Mouse (Mus musculus) adrenal gland, adult 8-10 months (tissue): ENCODE results near the gene Gm20388. TPM values are rescaled to one million over a fixed set of nuclear protein-coding genes. Genes with fewer than 3 reads are reported as not detected.

Experiments used
- DNase-seq: peaks from one replicate; pipeline ENCODE4 v3.0.0; 2022
- total RNA-seq, 4 experiments: library from RNA; stranded (reverse); gene quantifications; 2 replicates each; pipeline ENCODE4 v1.2.4; 2022

Gm20388 gene
- total RNA-seq, 4 experiments from 2014 or later, result 1.7 to 16.9 (median 5.8) TPM

DNA sequence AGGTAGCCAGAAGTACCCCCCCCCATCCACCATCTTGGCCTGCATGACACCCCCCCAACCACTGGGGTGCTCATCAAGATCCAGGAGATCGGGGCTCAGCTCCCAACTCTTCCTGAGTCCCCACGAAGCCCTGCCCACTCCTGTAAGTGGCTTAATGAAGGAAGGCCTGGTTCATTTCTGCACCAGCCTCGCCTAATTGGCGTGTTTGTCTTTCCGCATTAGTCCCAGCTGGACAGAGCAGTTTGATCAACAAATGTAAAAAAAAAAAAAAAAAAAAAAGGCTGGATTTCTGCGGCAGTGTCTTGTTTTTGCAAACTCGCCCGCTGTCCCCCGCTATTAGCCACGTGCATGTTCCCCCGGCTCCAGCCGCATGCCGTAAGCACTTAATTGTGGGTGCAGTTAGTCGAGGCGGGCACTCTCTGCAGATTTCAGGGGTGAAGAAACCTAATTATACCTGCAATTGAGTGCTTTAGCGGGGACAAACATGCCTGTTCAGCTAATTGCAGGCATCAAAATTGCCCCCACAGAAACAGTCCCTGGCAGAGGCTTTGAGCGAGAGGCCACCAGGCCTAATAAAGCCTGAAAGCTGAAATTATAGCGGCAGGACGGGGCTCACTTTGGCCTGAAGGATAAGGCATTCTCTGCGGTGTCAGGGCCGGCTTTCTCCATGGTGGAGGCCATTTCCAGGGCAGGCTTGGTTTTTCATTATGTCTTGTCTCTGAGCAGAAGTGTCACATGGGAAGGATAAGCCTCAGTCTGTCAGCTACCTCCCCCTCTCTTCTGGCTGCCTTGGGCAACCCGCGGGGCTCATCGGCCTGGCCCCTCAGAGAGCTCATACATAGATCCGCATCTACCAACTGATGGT lies 566.3 kb downstream of the Gm20388 start:
- no peak for DNase-seq

DNA sequence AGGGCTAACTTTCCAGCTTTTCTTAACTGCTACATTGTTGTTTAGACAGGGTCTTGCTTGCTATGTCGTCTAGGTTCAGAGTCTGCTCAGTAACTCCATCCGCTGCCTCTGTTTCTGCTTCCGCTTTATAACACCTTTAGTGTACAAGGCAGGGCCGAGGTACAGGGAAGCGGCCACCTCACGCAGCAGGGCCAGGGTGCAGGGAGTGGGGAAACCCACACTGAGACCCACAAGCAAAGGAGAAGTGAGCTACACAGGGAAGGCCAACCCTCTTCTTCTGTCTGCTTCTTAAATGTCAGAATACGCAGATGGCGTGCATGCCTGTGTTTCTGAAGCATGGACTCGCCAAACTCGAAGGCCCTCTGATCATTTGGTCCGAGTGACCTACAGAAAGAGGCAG lies 568.1 kb downstream of the Gm20388 start:
- no peak for DNase-seq

DNA sequence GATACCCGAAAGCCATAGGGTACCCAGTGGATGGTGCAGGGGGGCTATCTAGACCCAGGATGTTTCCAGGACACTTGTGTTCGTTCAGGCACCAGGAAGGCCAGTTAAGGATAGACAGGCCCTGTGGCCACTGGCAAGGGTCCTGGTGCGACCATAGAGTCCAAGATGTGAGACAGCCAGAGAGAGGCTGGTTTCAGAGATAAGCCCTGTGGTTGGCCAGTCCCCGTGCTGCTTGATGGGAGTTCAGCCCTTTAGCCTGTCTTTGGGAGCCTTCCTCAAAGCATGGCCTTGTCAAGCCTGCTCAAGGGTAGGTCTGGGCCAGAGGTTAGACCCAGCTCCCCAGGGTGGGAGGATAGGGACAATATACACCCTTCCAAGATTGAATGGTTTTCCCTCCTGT lies 569.0 kb downstream of the Gm20388 start:
- no peak for DNase-seq

DNA sequence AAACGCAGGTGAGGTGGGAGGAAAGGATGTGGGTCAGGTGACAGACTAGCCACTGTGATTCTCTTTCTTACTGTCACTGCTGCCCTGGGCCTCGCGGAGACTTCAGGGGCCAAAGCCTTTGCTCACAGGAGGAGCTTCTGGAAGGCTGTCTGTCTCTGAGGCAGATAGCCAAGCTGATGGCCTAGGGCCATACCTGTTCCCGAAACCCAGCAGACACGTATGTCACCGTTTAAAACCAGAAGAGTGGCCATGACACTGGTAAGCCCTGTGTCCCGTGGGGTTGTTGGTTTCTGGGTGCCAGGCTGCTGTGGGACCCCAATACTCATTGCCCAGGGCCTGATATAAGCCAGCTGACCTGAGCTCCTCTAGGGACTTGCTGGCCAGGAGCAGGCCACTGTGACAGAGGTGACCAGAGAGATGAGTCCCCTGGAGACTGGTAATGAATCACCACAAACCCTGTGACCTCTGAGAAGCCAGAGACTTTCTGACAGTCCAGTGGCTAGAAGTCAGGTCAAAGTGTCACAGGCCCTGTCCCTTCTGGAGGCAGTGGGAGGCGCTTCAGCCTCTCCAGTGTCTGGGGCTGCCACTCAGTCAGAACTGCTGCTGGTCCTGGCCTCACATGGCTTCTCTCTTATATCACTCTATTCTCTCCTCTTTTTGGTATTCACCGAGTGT lies 571.5 kb downstream of the Gm20388 start:
- no peak for DNase-seq

DNA sequence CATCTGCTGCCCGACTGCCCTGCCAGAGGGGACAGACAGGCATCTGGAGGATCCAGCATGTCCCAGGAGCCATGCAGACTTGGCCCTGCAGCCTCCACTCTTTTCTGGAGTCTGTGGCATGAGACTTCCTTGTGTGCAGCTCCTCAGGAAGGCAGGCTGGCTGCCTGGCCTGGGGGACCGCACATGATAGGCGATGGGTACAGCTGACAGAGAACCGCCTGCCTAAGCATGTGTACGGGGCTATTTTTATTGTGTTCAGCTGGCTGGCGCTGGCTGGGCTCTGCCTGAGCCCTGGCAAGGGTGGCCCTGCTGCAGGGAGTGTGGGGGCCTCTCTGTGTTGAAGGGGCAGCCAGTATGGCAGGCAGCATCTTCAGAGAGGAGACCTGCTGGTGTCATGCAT lies 573.8 kb downstream of the Gm20388 start:
- no peak for DNase-seq

DNA sequence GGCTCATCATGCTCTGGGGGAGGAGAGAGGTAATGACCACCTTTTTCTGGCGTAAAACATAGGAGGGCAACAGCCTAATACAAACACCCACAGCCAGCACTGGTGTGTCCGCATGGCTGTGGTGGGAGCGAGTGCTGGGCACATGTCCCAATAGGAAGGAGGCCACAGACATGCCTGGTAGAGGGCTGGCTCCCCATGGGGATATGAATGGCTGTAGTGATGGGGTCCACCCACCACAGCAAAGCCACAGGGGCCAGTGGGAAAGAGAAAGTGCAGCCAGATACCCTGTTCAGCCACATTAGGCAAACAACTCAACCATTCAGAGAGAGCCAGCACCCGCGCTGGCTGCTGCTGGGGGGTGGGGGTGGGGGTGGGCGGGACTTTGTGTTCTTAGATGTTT lies 574.5 kb downstream of the Gm20388 start:
- DNase-seq, result no peak

DNA sequence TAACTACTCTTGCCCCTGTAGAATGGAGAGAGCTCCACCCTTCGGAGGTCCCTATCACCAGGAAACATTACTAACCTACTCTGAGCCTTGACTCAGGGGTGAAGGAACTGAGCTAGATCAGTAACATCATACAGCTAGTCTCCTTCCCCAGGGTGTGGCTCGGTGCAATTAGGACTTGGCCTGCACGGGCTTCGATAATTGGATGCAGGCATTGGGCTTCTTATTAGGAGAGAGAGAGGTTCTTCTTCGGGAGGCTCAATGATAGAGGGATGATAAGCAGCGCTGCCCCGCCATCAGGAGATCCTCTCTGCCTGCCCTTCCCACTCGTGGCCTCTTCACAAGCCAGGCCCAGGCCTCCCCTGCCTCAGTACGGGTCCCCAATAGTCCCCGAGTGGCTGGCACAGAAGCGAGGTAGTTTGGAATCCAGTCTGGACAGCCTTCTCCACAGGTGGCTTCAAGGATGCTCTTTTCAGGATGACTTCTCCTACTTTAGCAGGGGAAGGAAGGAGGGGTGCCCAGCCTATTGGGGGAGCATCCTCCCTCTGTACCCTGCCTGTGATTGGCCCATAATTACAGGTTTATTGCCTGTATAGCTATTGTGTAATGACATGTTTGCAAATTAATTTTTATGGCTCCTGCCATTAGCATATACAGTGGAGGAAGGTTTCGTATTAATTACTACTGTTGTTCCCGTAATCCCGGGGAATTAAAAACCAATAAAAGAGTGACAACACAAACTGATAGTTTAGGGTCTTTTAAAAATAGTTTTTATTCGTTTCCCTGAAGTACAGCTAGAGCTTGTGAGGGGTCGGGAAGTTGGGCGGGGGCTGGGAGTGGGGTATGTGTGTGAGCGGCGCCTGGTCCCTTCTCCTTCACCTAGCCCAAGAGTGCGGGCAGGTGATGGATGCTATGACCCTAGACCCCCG lies 575.2 kb downstream of the Gm20388 start:
- no peak for DNase-seq

DNA sequence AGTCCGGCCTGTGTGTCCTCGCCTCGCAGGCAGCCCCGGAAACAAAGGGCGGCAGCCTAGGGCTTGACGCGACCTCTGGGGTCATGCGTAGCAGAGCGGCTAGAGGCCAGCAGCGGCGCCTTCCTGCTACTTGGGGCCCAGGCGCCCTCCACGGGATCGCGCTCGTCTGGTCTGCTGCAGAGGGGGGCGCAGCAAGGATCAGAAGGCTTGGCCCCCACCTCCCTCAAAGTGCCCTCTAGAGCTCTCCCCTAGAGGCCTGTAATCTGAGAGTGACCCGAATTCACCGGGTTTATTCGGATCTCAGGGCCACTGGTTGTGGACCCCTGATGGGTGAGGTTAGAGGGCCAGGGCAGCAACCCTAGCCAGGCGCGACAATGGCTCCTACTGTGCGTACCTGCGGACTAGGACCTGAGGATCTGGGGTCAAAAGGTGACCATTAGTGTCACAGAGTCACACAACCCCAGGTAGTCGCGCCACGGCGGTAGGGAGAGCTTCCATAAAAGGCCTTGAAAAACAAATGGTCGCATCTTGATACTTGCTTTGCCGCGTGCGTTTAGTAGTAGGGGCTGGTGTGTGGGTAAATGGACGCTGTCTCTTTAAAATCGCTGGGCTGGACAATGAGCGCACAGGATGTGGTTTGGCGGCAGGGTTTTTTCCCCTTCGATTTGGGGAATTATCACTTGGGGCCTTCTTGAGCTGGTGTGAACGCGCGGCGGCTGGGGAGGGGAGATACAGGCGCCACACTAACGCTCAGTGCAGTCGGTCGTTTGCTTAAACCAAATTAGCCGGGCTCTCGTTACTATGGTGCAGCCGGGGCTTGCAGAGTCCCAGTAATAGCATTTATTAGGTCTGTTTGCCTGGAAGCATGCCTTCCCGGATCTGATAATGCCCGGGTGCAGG lies 576.1 kb downstream of the Gm20388 start:
- no peak for DNase-seq

DNA sequence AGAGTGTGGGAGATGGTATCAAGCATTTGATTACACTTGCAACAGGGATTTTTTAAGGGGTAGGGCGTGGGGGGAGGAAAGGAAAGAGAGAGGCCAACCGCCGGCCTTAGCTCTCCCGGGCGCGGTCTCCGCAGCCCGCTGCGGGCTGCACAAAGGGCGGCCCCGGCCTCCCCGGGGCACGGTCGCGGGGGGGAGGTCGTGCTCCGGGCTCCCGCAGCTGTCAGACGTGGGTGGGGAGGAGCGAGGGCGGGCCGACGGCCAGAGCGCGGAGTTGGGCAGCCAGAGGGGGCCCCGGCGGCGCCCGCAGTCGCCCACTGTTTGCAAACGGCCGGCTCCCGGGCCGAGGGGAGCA lies 576.7 kb downstream of the Gm20388 start:
- DNase-seq, result no peak

DNA sequence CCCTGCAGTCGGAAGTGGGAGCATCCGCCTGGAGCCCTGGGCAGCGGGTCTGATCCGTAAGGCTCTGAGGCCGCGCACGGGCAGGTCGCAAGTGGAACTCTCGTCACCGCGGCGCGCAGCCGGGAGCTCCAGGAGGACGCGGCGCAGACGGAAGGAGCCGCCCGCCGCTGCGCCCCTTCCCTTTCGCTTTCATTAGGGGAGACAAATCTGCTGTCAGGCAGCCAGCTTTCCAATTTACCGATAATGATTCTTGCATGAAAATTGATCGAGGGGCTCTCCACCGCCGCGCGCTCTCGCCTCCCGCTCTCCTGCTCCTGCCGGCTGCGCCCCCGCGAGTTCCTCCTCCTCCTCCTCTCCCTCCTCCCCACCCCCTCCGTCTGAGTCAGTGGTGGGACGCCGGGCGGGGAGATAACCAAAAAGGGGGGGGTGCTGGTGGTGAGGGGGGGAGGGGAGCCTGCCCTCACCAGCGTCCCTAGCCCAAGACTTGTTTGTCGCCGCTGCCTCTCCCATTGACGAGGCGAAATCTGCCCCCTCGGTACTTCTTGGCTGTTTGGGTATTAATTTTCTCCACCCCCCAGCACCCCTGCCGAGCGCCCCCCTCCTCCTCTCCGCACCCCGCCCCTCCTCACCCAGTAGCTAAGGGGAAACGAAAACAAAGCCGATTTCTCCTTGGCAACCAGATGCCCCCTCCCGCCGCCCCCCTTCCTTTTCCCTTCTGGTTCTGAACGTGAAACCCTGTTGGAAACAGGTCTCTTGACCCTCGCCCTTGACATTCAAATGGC lies 577.3 kb downstream of the Gm20388 start:
- no peak for DNase-seq

DNA sequence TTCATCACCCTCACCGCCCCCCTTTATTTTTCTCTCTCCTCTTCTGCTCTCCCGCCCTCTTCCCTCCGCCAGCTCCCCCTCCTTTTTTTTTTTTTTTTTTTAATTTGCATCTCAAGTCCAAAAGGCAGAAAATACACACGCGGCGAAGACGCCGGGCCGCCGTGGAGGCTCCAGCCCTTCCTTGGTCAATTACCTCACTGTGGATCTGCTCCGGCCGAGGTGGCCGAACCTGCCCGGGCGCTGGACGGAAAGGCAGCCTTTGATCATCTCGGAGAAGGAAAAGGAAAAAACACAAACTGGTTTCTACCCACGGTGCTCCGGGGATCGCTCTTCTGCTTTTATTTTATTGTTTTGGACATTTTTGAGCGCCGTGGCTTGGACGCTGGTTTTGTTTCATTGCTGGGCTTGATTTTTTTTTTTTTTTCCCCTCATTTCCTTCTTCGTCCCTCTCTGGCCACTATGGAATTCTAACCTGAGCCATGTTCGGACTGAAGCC lies 578.0 kb downstream of the Gm20388 start:
- no peak for DNase-seq

DNA sequence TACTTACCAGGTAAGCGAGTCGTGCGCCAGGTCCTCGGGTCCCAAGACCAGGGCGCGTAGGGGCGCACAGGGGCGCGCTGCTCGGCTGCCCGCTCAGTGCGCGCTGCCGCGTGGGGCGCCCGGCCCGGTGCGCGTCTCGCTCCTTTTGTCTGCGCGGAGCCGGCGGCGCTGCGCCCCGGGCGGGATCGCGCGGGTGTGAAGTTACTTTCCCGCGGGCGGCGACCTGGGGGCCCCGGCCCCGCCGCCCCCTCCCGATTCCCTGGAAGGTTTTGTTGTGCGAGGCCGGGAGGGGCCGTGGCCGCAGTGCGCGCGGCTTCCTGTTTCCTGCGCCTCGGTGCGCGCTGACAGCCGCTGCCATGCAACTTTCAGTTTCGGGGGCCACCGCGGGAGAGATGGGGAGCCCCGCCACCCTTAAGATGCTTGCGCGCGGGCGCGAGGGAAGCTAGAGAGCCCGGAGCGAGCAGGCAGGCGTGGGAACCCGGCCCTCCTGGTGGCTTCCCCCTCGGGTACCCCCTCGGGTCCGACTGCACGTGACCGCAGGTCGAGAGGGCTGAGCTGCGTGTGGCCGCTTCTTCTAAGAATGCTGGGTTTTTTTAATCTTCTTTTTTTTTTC lies 578.6 kb downstream of the Gm20388 start:
- no peak for DNase-seq

DNA sequence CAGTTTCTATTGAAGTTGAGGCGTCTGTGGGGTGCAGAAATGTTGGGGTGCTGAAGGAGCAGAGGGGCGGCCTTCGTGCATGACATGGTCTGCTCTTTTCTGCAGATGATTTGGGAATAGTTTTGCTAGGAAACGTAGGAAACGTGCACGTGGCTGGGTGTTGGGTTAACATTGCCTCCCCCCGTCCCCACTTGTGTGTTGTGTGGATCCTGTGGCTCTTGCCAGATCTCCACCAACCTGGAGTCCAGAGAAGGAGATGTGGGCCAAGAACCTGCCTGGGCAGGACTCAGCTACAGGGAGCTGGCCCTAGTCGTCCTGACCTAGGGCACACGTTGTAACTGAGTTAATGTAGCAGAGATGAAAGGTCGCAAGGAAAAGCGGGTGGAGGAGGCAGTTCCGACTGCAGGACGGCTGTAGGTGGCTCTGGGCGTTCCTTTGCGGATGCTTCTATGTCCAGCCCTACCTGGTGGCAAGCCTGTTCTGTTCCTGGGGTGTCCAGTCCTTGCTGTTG lies 579.2 kb downstream of the Gm20388 start:
- no peak for DNase-seq

DNA sequence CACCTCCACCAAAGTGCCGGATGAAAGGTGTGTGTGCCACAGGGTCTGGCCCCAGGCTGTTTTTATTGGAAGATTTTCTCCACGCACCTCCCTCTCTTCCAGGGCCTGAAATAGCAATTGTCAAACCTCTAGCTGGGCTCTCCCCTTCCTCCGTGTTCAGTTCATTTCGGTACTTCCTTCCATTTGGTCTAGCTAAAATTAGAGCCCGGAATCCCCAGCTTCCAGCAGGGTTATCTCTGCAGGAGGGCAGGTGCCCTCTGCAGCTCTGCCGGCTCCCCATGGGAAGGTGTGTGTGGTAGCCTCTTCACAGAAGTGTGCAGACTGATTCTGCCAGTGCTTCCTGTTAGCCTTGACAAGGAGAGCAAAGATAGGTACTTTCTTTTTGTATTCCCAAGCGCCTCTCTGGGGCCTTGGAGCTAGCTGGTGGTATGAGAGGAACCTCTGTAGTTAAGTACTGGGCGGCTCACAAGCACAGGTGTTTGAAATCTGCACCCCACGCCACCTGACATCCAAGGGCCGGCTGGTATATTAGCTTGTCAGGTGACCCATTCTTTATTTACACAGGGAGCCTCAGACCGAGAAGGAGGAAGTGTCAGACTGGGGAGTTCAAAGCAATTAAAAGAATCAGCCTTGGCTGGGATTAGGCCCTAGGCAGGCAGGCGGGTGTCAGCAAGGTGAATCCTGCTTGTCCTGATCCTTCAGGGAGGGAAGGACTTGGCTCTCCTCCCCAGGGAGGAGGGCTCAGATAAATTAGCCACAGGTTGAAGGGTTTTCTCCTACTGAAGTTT lies 579.9 kb downstream of the Gm20388 start:
- no peak for DNase-seq

DNA sequence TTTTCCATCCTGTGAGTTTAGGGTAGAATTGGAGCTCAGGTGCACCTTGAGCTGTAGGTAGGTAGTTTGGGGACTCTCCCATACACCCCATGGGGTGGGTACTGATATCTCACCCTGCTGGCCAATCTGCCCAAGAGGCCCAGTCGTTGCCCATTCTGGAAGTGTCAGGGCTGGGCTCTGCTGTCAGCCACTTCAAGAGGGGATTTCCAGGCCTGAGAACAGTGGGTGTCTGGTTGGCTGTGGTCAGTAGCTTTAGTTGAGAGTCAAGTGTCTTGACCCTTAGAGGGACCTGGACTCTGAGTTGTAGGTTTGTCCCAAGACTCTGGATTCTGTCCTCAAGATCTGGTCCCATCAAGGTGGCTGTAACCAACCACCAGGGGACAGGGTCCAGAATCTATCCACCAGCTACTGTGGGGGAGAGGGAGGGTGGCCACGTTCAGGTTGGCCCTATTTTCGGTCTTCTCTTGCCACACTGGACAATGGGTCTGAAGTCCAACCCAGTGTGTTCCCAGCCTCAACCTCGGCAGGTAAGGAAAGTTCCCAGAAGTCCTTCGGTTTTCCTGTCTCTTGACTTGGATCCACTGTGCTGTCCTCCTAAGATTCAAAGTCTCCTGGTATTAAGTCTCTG lies 580.6 kb downstream of the Gm20388 start:
- no peak for DNase-seq

DNA sequence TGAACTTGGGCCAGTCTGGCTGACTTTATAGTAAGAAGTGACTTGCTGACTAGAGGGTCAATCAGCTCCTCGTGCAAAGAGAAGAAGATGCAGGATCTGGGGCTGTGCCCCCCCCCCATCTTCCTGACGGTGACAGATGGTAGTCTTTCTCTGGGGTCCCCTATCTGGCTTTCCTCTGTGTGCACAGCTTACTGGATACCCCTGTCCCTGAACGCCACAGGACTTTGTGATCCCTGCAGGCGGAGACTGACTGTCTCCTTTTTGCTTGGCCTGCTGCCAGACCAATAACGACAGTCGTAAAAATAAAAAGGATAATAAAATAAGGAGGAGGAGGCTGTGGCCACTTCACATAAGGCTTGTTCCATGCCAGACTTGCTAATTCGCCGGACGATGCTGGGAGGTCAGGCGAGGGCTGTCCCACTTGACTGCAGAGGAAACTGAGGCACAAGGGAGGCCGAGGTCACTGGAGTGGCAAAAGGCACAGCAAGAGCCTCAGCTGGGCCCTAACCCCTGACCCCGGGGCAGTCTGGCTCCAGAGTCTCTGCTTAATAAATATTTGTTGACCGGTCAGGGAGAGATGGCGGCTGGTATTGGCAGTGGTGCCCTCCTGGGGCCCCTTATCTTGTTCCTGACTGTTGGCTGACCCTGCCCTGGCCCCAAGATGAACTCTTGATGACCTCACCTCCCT lies 581.7 kb downstream of the Gm20388 start:
- DNase-seq, result no peak

DNA sequence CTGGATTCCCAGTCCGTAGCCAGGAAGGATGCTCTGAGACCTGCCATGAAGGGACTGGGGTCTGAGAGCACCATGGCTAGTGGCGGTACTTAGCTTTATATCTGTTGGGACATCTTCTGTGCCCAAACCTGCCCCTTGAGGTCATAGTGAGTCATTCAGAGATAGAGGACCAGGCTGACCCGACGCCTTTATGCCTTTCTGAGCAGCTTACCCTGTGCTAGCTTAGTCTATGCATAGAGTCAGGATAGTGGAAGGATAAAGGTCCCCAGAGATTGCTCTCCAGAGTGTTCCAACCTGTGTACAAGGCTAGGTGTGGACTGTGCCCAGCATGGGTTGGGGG lies 582.2 kb downstream of the Gm20388 start:
- no peak for DNase-seq
